ENCODE assay signal across 8 mouse cellular contexts in the genomic region with DNA sequence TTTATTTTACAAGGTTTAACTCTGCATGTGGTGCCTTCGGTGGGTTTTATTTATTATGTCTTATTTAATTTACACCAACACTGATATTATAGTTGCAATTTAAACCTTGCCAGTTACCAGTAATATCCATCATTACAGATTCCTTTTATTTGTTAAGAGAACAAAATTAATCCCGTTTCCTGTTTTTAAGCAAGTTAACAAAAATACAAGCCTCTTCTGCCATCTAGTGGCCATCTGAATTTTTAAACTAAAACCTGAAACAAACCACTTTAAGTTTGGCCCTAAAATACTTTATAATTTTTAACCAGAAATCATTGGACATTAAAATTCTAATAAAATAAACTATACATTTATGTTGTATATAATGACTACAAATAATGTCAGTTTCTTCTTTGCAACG.
DNase-seq lines count a peak whose midpoint lies in the region; ATAC-seq and TF ChIP-seq lines count a peak whose summit lies in the region.

No protein-coding gene starts in this region.

- no peak overlapping the region for H3K4me3 ChIP-seq in heart, postnatal 0 days (ENCODE audit: low read depth, low read length)
- no peak overlapping the region for H3K4me3 ChIP-seq in heart, embryonic 11.5 days (ENCODE audit: low read depth, low read length)
- H3K4me3 ChIP-seq in midbrain, postnatal 0 days (ENCODE audit: low read depth, low read length), result no peak overlapping the region
- no peak overlapping the region for H3K4me3 ChIP-seq in midbrain, embryonic 13.5 days (replicated peaks)
- H3K4me3 ChIP-seq in forebrain, embryonic 12.5 days (replicated peaks), result no peak overlapping the region

- 33% methylated on average over 3 of the region's 3 CpGs for WGBS in heart, postnatal 0 days
- WGBS in heart, embryonic 11.5 days (ENCODE audit: insufficient replicate concordance), result 39% methylated on average over 3 of the region's 3 CpGs
- WGBS in midbrain, postnatal 0 days, result 33% methylated on average over 3 of the region's 3 CpGs
- 41% methylated on average over 3 of the region's 3 CpGs for WGBS in midbrain, embryonic 13.5 days
- 50% methylated on average over 3 of the region's 3 CpGs for WGBS in forebrain, embryonic 12.5 days

- no peaks in the 10 kb centered on the region for H3K9me3 ChIP-seq in heart, postnatal 0 days (replicated peaks; ENCODE audit: control insufficient read depth, low read length)
- no peaks in the 10 kb centered on the region for H3K9me3 ChIP-seq in heart, embryonic 11.5 days (replicated peaks; ENCODE audit: control insufficient read depth, low read length)
- no peaks in the 10 kb centered on the region for H3K9me3 ChIP-seq in midbrain, postnatal 0 days (ENCODE audit: low read length)
- H3K9me3 ChIP-seq in midbrain, embryonic 13.5 days, result no peaks in the 10 kb centered on the region
- no peaks in the 10 kb centered on the region for H3K9me3 ChIP-seq in forebrain, embryonic 12.5 days

- no peak overlapping the region for H3K9ac ChIP-seq in heart, postnatal 0 days (replicated peaks; ENCODE audit: low read depth, low read length)
- H3K9ac ChIP-seq in heart, embryonic 11.5 days (ENCODE audit: low read depth, low read length), result no peak overlapping the region
- no peak overlapping the region for H3K9ac ChIP-seq in midbrain, postnatal 0 days (replicated peaks; ENCODE audit: low read length, poor library complexity, severe bottlenecking)
- H3K9ac ChIP-seq in midbrain, embryonic 13.5 days (replicated peaks), result no peak overlapping the region
- H3K9ac ChIP-seq in forebrain, embryonic 12.5 days, result no peak overlapping the region

- no peaks in the 10 kb centered on the region for H3K27me3 ChIP-seq in heart, postnatal 0 days (ENCODE audit: control insufficient read depth, insufficient read depth, low read length)
- H3K27me3 ChIP-seq in heart, embryonic 11.5 days (ENCODE audit: control insufficient read depth, insufficient read depth, low read length), result no peaks in the 10 kb centered on the region
- H3K27me3 ChIP-seq in midbrain, postnatal 0 days (ENCODE audit: insufficient read depth, low read length), result no peaks in the 10 kb centered on the region
- H3K27me3 ChIP-seq in midbrain, embryonic 13.5 days, result no peaks in the 10 kb centered on the region
- H3K27me3 ChIP-seq in splenic B cell, adult 2 months (ENCODE audit: control insufficient read depth, insufficient read depth, low read length, poor library complexity, severe bottlenecking), result no peaks in the 10 kb centered on the region
- no peaks in the 10 kb centered on the region for H3K27me3 ChIP-seq in forebrain, embryonic 12.5 days

- no peaks in the 10 kb centered on the region for H3K4me1 ChIP-seq in heart, postnatal 0 days (ENCODE audit: control insufficient read depth, insufficient read depth)
- H3K4me1 ChIP-seq in heart, embryonic 11.5 days (ENCODE audit: control insufficient read depth, insufficient read depth, low read length), result no peaks in the 10 kb centered on the region
- no peaks in the 10 kb centered on the region for H3K4me1 ChIP-seq in midbrain, postnatal 0 days (ENCODE audit: insufficient read depth, low read length)
- H3K4me1 ChIP-seq in midbrain, embryonic 13.5 days (replicated peaks), result no peaks in the 10 kb centered on the region
- H3K4me1 ChIP-seq in forebrain, embryonic 12.5 days, result no peaks in the 10 kb centered on the region

- ATAC-seq in heart, postnatal 0 days (ENCODE audit: insufficient read depth, low read depth), result no peak
- ATAC-seq in heart, embryonic 11.5 days (replicated peaks; ENCODE audit: insufficient number of reproducible peaks, low FRiP score, low TSS enrichment), result no peak
- no peak for ATAC-seq in midbrain, postnatal 0 days (ENCODE audit: low FRiP score)
- ATAC-seq in midbrain, embryonic 13.5 days, result no peak
- no peak for ATAC-seq in forebrain, embryonic 12.5 days (ENCODE audit: low FRiP score)

- peak; percentile 56 for DNase-seq in heart, postnatal 0 days (ENCODE audit: low spot score)
- peak; percentile 53 for DNase-seq in midbrain, postnatal 0 days (ENCODE audit: low spot score)
- peak; percentile 44 for DNase-seq in embryo, embryonic 9.5 days (ENCODE audit: extremely low spot score)
- DNase-seq in splenic B cell, adult 2 months (ENCODE audit: low read depth, low spot score), result peak; percentile 35
- DNase-seq in kidney, postnatal 25 days, result no peak

- H3K36me3 ChIP-seq in heart, postnatal 0 days (replicated peaks; ENCODE audit: control insufficient read depth, insufficient read depth, low read length), result no peaks in the 10 kb centered on the region
- H3K36me3 ChIP-seq in heart, embryonic 11.5 days (ENCODE audit: control insufficient read depth, insufficient read depth, low read length), result no peaks in the 10 kb centered on the region
- no peaks in the 10 kb centered on the region for H3K36me3 ChIP-seq in midbrain, postnatal 0 days (ENCODE audit: insufficient read depth, low read length)
- H3K36me3 ChIP-seq in midbrain, embryonic 13.5 days, result no peaks in the 10 kb centered on the region
- H3K36me3 ChIP-seq in splenic B cell, adult 2 months (ENCODE audit: control insufficient read depth, insufficient read depth, low read length, poor library complexity, severe bottlenecking), result no peaks in the 10 kb centered on the region
- no peaks in the 10 kb centered on the region for H3K36me3 ChIP-seq in forebrain, embryonic 12.5 days (replicated peaks)

- no peak overlapping the region for H3K4me2 ChIP-seq in heart, postnatal 0 days (ENCODE audit: low read depth, low read length)
- no peak overlapping the region for H3K4me2 ChIP-seq in heart, embryonic 11.5 days
- peak overlapping the region; percentile 9; the same call in 1 of the 2 replicates for H3K4me2 ChIP-seq in midbrain, postnatal 0 days (ENCODE audit: low read depth, low read length, poor library complexity, severe bottlenecking)
- no peak overlapping the region for H3K4me2 ChIP-seq in midbrain, embryonic 13.5 days (replicated peaks)
- H3K4me2 ChIP-seq in forebrain, embryonic 12.5 days, result no peak overlapping the region

- no peak for TF ChIP-seq EP300 in heart, postnatal 0 days (IDR thresholded peaks at IDR 0.05; ENCODE audit: low read depth)

- TF ChIP-seq CTCF in heart, postnatal 0 days (IDR thresholded peaks at IDR 0.05; ENCODE audit: low read depth), result peak; percentile 40; the same call in 1 of the 2 replicates
- peak; percentile 74 for TF ChIP-seq CTCF in midbrain, postnatal 0 days (IDR thresholded peaks at IDR 0.05)

- H3K27ac ChIP-seq in heart, postnatal 0 days (ENCODE audit: low read depth), result no peak overlapping the region
- H3K27ac ChIP-seq in heart, embryonic 11.5 days (ENCODE audit: low read depth, low read length), result no peak overlapping the region
- no peak overlapping the region for H3K27ac ChIP-seq in midbrain, postnatal 0 days (ENCODE audit: low read depth, low read length)
- no peak overlapping the region for H3K27ac ChIP-seq in midbrain, embryonic 13.5 days
- no peak overlapping the region for H3K27ac ChIP-seq in forebrain, embryonic 12.5 days

Comparison
In these comparisons a context has a peak if more than half of its experiments do, and no peak if none do; other contexts are left out.
1. DNase-seq: peak in heart, postnatal 0 days (single experiment), midbrain, postnatal 0 days (single experiment), embryo, embryonic 9.5 days (single experiment) and splenic B cell, adult 2 months (single experiment); none in kidney, postnatal 25 days (0 of 2).